Mouse (Mus musculus): ENCODE measurements around the gene Selplg. TPM values are rescaled to one million over a fixed set of nuclear protein-coding genes. Genes with fewer than 3 reads are reported as not detected.
"Not testable (repeated sequence)": the region's sequence is repeated elsewhere in the genome, so short reads cannot be mapped to it uniquely, and the experiment has no call there.

Selplg gene
- total and polyA plus RNA-seq, 2 experiments from 2014 or later: 1.6 to 1.7 TPM

DNA sequence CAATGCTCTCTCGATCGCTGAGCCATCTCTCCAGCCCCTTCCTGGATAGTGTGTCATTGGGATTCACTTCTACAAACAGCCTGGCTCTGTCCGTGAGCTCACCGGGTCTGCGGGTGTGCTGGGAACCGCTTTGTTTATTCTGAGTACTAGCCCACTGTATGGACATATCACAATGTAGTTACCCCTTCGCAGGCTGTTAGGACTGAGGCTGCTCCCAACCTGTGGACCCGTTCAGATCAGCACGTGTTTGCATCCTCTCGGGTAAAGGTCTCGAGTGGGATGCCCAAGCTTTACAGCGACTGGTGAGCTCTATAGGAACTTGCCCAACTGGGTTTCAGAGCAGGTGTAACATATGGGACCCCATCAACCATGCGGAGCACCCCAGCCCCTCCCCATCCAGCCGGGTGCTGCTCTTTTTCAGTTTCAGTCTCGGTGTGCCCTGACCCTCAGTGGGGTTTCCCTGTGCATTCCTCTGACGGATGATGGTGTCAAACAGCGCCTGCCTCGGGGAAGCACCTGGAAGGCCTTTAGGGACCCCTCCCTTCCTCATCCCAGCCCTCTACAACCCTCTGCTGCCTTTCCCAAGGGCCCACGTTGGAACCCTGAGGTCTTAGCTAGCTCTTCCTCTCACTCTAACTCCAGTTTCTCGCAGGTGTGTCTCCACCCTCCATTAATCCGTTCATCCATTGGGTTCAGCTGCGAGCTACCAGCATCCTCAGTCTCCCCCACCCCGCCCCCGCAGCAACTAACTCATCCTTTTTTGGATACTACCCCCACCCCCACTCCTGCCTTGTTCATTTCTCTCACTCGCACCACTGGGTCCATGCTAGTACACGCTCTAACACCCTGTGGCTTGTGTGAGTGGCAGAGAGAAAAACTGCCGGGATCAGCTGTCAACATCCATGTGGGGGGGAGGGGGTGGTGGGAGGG lies 18.1 kb downstream of the Selplg start:
- no peak for DNase-seq (ENCODE audit: low spot score)
- WGBS: 33% methylated on average over 27 of the region's 27 CpGs
- Histone ChIP-seq H3K9me3 (replicated peaks; ENCODE audit: control insufficient read depth, low read length) (0 out of 2 replicates have a peak, but pooled peaks cover 3% of the 10 kb centered on the region), H3K27ac (ENCODE audit: low read depth) (no peak overlapping the region), H3K36me3 (replicated peaks; ENCODE audit: control insufficient read depth, insufficient read depth, low read length) (no peaks in the 10 kb centered on the region), H3K4me2 (ENCODE audit: low read depth, low read length) (no peak overlapping the region), H3K4me3 (ENCODE audit: low read depth, low read length) (no peak overlapping the region), H3K9ac (replicated peaks; ENCODE audit: low read depth, low read length) (no peak overlapping the region), H3K27me3 (ENCODE audit: control insufficient read depth, insufficient read depth, low read length) (0 out of 2 replicates have a peak, but pooled peaks cover 3% of the 10 kb centered on the region), H3K4me1 (ENCODE audit: control insufficient read depth, insufficient read depth) (no peaks in the 10 kb centered on the region)
- TF ChIP-seq CTCF (IDR thresholded peaks at IDR 0.05; ENCODE audit: low read depth) (no peak), EP300 (IDR thresholded peaks at IDR 0.05; ENCODE audit: low read depth) (no peak)
- no peak for ATAC-seq (ENCODE audit: insufficient read depth, low read depth)

GRCm38 (mm10) chr5:113813608-113814007 lies 18.8 kb downstream of the Selplg start:
- Histone ChIP-seq H3K27ac (ENCODE audit: low read depth) (no peak overlapping the region), H3K27me3 (ENCODE audit: control insufficient read depth, insufficient read depth, low read length) (0 out of 2 replicates have a peak, but pooled peaks cover 3% of the 10 kb centered on the region), H3K9me3 (replicated peaks; ENCODE audit: control insufficient read depth, low read length) (0 out of 2 replicates have a peak, but pooled peaks cover 3% of the 10 kb centered on the region), H3K4me1 (ENCODE audit: control insufficient read depth, insufficient read depth) (no peaks in the 10 kb centered on the region), H3K4me2 (ENCODE audit: low read depth, low read length) (no peak overlapping the region), H3K9ac (replicated peaks; ENCODE audit: low read depth, low read length) (no peak overlapping the region), H3K4me3 (ENCODE audit: low read depth, low read length) (no peak overlapping the region), H3K36me3 (replicated peaks; ENCODE audit: control insufficient read depth, insufficient read depth, low read length) (no peaks in the 10 kb centered on the region)
- 0 out of 2 replicates have a peak, but pooled peaks have one; percentile 4 for TF ChIP-seq CTCF (IDR thresholded peaks at IDR 0.05; ENCODE audit: low read depth)
- no peak for TF ChIP-seq EP300 (IDR thresholded peaks at IDR 0.05; ENCODE audit: low read depth)
- 14% methylated on average over 9 of the region's 9 CpGs for WGBS
- no peak for DNase-seq (ENCODE audit: low spot score)
- ATAC-seq (ENCODE audit: insufficient read depth, low read depth): no peak

DNA sequence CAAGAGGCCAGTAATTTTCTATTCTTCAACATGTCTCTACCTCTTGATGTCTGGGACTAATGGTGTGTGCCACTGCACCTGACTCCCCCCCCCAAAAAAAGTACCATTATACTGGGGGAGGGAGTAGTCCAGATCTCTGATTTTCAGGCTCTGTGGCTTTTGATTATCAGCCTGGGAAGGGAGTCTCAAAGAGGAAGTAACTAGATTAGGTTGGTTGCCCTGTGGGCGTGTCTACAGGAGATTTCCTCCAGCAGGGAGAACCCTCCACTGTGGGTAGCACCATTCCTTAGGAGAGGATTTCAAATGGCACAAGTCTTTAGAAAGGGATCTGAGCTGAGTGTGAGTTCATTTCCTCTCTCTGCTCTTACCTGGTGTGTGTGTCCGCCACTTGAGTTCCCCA lies 19.8 kb downstream of the Selplg start:
- Histone ChIP-seq H3K27ac (ENCODE audit: low read depth) (no peak overlapping the region), H3K4me1 (ENCODE audit: control insufficient read depth, insufficient read depth) (no peaks in the 10 kb centered on the region), H3K27me3 (ENCODE audit: control insufficient read depth, insufficient read depth, low read length) (0 out of 2 replicates have a peak, but pooled peaks cover 3% of the 10 kb centered on the region), H3K9me3 (replicated peaks; ENCODE audit: control insufficient read depth, low read length) (0 out of 2 replicates have a peak, but pooled peaks cover 3% of the 10 kb centered on the region), H3K9ac (replicated peaks; ENCODE audit: low read depth, low read length) (no peak overlapping the region), H3K4me2 (ENCODE audit: low read depth, low read length) (no peak overlapping the region), H3K36me3 (replicated peaks; ENCODE audit: control insufficient read depth, insufficient read depth, low read length) (no peaks in the 10 kb centered on the region), H3K4me3 (ENCODE audit: low read depth, low read length) (no peak overlapping the region)
- 84% methylated on average over 2 of the region's 2 CpGs for WGBS
- TF ChIP-seq EP300 (IDR thresholded peaks at IDR 0.05; ENCODE audit: low read depth): no peak
- TF ChIP-seq CTCF (IDR thresholded peaks at IDR 0.05; ENCODE audit: low read depth): no peak
- DNase-seq (ENCODE audit: low spot score) (no peak), ATAC-seq (ENCODE audit: insufficient read depth, low read depth) (no peak)

- not testable (repeated sequence) for H3K4me3 ChIP-seq (ENCODE audit: low read depth, low read length); H3K9ac ChIP-seq (replicated peaks; ENCODE audit: low read depth, low read length); H3K4me2 ChIP-seq (ENCODE audit: low read depth, low read length); DNase-seq (ENCODE audit: low spot score); H3K9me3 ChIP-seq (replicated peaks; ENCODE audit: control insufficient read depth, low read length); H3K36me3 ChIP-seq (replicated peaks; ENCODE audit: control insufficient read depth, insufficient read depth, low read length); H3K4me1 ChIP-seq (ENCODE audit: control insufficient read depth, insufficient read depth); H3K27ac ChIP-seq (ENCODE audit: low read depth); ATAC-seq (ENCODE audit: insufficient read depth, low read depth); H3K27me3 ChIP-seq (ENCODE audit: control insufficient read depth, insufficient read depth, low read length)
- WGBS: 18% methylated on average over 11 of the region's 12 CpGs
- peak; percentile 50 for TF ChIP-seq CTCF (IDR thresholded peaks at IDR 0.05; ENCODE audit: low read depth)
Measured at GRCm38 (mm10) chr5:113811824-113812420, 20.5 kb downstream of the Selplg start.

- Histone ChIP-seq H3K27ac (ENCODE audit: low read depth) (no peak overlapping the region), H3K4me3 (ENCODE audit: low read depth, low read length) (no peak overlapping the region), H3K9ac (replicated peaks; ENCODE audit: low read depth, low read length) (no peak overlapping the region), H3K4me1 (ENCODE audit: control insufficient read depth, insufficient read depth) (no peaks in the 10 kb centered on the region), H3K9me3 (replicated peaks; ENCODE audit: control insufficient read depth, low read length) (0 out of 2 replicates have a peak, but pooled peaks cover 3% of the 10 kb centered on the region), H3K4me2 (ENCODE audit: low read depth, low read length) (no peak overlapping the region), H3K27me3 (ENCODE audit: control insufficient read depth, insufficient read depth, low read length) (0 out of 2 replicates have a peak, but pooled peaks cover 4% of the 10 kb centered on the region), H3K36me3 (replicated peaks; ENCODE audit: control insufficient read depth, insufficient read depth, low read length) (no peaks in the 10 kb centered on the region)
- no peak for TF ChIP-seq EP300 (IDR thresholded peaks at IDR 0.05; ENCODE audit: low read depth)
- no peak for TF ChIP-seq CTCF (IDR thresholded peaks at IDR 0.05; ENCODE audit: low read depth)
- 81% methylated on average over 4 of the region's 4 CpGs for WGBS
- ATAC-seq (ENCODE audit: insufficient read depth, low read depth) (no peak), DNase-seq (ENCODE audit: low spot score) (no peak)
Measured at GRCm38 (mm10) chr5:113810111-113810510, 22.3 kb downstream of the Selplg start.
